Mouse (Mus musculus) small intestine, adult 2 months (tissue): Measurements from ENCODE around the gene Ppil3.

Experiments used
- CTCF ChIP-seq: fragments of 200-500 bp; IDR thresholded peaks from 2 replicates; pipeline ENCODE4 v1.5.1; 2012; ENCODE audit warnings: low read depth, mild to moderate bottlenecking, control low read depth, inconsistent platforms, low read length, moderate library complexity, mixed read lengths; ENCODE audit not compliant: insufficient replicate concordance, insufficient read length; ENCODE audit errors: extremely low read depth
- POLR2A ChIP-seq: fragments of 200-500 bp; IDR thresholded peaks from 2 replicates; pipeline ENCODE4 v1.6.1; 2012; ENCODE audit warnings: low read depth, mild to moderate bottlenecking, control low read depth, inconsistent platforms, low read length, moderate library complexity

DNA sequence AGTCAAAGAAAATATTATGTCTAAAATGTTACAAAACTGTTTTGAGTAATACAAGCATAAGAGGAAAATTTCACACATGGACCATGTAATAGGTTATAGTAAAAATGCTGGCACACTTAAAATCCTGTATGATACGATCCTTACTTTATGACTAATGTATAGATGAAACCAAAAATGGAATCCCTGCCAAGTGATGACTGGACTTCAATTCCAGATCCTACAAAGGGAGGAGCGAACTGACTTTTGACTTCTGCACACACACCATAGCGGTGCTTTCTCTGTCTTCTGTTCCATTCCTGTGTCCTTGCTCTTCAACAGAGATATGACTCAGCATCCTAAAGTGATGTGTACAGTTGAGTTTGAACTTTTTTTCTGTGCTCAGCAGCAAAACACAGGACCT lies 15.3 kb upstream of the Ppil3 start:
- TF ChIP-seq POLR2A (no peak), CTCF (no peak)
